Mouse (Mus musculus) right cerebral cortex, adult 18-20 months (tissue): ENCODE results near the gene Nek4.

Experiments
- DNase-seq: peaks from one replicate; pipeline ENCODE4 v3.0.0; 2022; ENCODE audit warnings: mixed read lengths

The Nek4 gene

GRCm38 (mm10) chr14:30974204-30974603, 23.0 kb downstream of the Nek4 start:
- DNase-seq: peak; percentile 84

GRCm38 (mm10) chr14:30976222-30976621, 25.0 kb downstream of the Nek4 start:
- no peak for DNase-seq

- DNase-seq: no peak
Observed at GRCm38 (mm10) chr14:30996417-30996816, 45.2 kb downstream of the Nek4 start.

- no peak for DNase-seq
Observed at GRCm38 (mm10) chr14:31000356-31000755, 49.2 kb downstream of the Nek4 start.

GRCm38 (mm10) chr14:31000816-31001306, 49.7 kb downstream of the Nek4 start:
- DNase-seq: no peak

DNA sequence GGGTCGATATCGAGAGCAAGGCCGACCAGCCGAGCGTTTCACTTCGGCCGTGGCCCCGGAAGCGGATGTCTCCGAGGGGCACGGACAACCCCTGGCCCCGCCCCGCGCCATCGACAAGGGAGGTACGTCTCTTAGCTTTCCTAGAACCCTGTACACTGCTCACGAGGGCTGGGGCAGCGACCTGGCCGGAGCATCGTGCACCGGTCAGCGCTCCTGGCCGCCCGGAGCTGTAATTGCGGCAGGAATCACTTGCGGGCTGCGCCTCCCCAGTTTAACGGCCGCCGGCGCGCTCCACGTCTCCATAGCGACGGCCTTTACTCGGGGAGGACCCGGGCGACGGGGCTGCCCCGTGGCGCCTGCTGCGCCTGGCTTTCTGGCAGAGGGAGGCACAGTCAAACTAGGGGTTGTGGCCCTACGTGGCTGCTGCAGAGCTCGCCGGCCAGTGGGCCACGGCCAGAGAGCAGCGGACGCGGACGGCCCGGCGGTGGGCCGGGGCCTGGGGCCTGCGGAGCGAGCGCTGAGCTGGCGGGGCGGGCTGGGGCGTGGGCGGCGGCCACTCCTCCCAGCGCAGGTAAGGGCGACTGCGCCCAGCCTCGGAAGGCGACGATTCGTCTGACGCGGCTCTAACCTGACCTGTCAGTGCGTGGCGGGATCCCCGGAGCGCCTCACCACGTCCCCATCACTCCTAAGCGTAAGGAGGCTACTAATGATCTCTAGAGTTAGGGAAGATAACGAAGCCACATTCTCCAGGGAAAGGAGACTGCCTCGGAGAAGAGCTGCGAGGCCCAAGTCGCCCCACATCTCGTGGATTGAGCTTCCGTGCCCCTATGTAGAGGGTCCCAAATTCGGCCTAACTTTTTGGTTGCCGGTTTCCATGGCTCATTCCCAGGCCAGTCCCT, 50.4 kb downstream of the Nek4 start, which contains the start of the genes Glt8d1 and Spcs1:
Gene Glt8d1, plus strand, starts transcription at position 94 of the 899 bp plus-strand sequence.
Gene Spcs1, minus strand, starts transcription at position 366 of the 899 bp plus-strand sequence.
- DNase-seq: peak; percentile 90

- DNase-seq: no peak
Observed at GRCm38 (mm10) chr14:31004527-31004926, 53.4 kb downstream of the Nek4 start.

GRCm38 (mm10) chr14:31006779-31007178, 55.6 kb downstream of the Nek4 start:
- DNase-seq: no peak

DNA sequence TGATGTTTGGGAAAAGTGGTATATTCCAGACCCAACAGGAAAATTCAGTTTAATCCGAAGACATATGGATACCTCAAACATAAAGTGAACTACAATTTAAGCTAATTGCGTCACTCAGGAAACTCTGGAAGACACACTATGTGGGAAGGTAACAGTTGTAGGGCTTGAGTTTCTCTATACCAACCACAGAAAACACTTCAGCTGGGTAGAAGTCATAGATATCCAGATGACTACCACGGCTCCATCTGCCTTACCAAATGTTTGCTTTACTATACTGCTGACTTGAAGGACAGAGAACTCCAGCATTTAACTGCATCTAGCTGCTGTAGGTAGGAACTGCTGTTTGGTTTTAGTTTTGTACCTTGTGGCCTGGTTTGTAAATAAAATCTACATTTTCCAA, 60.4 kb downstream of the Nek4 start:
- no peak for DNase-seq

DNA sequence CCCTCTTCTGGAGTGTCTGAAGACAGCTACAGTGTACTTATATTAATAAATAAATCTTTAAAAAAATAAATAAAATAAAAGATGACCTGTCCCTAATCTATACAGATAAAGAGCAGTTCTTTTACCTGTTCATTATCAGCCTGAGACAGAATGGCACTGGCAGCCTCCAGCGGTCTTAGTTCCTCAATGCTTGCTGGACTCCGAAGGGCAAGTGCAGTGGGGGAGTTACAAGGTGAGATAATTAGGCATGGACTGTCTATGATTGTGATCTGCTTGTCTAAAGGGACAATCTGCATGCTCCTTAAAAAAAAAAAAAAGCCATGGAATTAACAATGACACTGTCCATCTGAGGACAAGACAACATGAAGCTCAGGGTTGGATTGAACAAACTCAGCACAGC, 62.8 kb downstream of the Nek4 start:
- DNase-seq: no peak

DNA sequence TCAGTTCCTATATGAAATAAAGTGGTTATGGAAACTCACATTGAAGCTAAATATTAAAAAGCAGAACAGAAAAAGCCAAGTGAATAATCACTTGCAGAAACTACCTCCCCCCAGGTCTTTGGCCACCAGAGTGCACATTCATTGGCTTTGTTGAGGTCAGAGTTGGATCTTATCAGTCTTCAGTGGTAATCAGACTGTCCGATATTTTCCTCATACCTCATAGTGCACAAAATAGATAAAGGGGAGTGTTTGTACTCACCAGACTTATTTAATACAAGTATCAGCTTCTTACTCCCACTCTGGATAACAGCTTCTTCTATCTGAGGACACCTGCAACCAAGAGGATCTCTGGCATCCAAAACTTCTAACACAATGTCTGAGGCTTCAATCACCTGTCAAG, 64.9 kb downstream of the Nek4 start:
- DNase-seq: no peak

DNA sequence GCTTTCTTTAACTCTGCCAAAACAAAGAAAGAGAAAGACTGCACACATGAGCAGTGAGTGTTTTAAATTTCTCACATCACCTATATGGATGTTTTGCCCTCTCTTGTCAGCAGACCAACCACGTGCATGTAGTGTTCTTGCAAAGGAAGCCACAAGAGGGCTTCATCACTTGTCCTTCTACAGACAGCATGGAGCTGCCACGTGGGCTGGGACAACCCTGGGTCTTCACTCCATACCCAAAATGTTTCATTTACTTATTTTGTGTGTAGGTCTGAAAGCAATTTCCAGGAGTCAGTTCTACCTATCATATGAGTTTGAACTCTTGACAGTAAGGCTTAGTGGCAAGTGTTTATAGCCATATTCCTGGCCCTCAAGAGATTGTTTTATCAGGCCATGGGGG, 66.7 kb downstream of the Nek4 start:
- DNase-seq: no peak

GRCm38 (mm10) chr14:31018860-31019291, 67.7 kb downstream of the Nek4 start, which contains the start of the genes Pbrm1 and Gnl3:
Pbrm1 (plus strand) TSS chr14:31019138.
Gnl3 (minus strand) TSS chr14:31019152.
- peak; percentile 98 for DNase-seq

DNA sequence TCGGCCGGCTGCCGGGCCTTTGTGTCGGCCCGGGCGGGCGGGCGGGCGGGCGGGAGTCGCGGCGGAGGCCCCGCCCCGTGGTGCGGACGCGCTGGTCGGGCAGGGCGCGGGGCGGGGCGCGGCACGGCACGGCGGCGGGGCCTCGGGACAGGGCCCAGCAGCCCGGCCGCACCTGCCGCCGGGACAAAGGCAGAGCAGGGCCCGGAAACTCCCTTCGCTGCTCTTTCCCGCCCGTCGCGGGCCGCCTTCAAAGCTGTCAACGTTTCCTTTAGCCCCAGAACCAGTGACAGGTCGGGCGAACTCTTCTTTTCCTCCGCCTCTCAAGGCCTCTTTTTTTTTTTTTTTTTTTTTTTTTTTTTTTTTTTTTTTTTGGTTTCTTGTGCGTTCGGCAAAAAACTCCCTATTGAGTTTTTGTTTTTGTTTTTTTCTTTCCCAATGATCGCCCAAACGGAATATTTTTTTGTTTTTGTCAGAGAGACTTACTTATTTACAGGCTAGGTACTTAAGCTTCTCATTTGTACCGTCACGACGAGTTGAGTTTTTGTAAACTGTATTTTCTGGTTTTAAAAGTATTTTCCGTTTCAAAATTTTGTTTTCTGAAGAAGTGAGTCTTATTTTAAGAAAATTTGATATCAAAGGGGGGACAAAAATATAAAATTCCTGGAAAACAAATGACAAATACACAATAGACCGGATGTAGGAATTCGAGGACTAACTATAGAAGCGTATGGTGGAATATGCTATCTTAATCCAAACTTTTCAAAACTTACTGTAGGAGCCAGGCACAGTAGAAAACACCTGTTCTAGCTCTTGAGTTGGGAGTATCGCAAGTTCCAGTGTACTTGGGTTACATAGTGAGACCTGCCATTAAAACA, 68.4 kb downstream of the Nek4 start:
- peak; percentile 70 for DNase-seq

DNA sequence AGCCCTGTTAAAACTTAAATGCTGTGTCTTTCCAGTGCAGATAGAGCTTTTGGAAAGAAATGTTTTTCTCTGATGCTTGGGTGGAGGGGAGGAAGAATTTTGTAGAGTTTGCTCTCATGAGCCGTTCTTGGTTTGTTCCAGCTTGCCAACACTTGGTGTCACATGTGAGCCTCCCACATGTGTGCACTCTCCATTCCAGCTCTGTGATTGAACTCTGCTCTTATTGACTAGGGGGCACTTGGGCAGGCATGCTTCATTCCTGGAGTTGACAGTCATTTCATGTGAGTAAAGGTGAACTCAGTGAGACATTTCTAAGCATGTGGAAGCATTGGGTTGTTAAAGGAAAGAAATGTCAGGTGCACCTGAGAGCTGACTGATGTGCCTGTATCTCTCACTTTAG, 71.4 kb downstream of the Nek4 start:
- DNase-seq: no peak

GRCm38 (mm10) chr14:31025785-31026184, 74.6 kb downstream of the Nek4 start:
- DNase-seq: no peak
